Mouse (Mus musculus) heart, embryonic 12.5 days (tissue): ENCODE results near the gene Cdc42ep2. TPM values are rescaled to one million over a fixed set of nuclear protein-coding genes. Genes with fewer than 3 reads are reported as not detected.

Experiments
- ATAC-seq: fragments of 200-750 bp; cut with Nextera tagmentation; 2 replicates; pipeline ENCODE4 v1.8.0; 2017; ENCODE audit warnings: moderate TSS enrichment, moderate library complexity; ENCODE audit not compliant: insufficient number of reproducible peaks, low FRiP score
- H3K27ac ChIP-seq: fragments of 300-500 bp; sonication (generic); 2 replicates; pipeline ENCODE4 v1.5.1; 2016; ENCODE audit warnings: mild to moderate bottlenecking, moderate library complexity; ENCODE audit not compliant: poor library complexity, severe bottlenecking
- H3K27me3 ChIP-seq: fragments of 300-500 bp; sonication (generic); replicated peaks from 2 replicates; pipeline ENCODE4 v1.6.1; 2016; ENCODE audit warnings: mild to moderate bottlenecking, moderate library complexity
- H3K36me3 ChIP-seq: fragments of 300-500 bp; sonication (generic); 2 replicates; pipeline ENCODE4 v1.6.1; 2016; ENCODE audit warnings: mild to moderate bottlenecking, moderate library complexity
- H3K4me1 ChIP-seq: fragments of 300-500 bp; sonication (generic); replicated peaks from 2 replicates; pipeline ENCODE4 v1.6.1; 2016; ENCODE audit warnings: mild to moderate bottlenecking
- H3K4me2 ChIP-seq: fragments of 300-500 bp; sonication (generic); 2 replicates; pipeline ENCODE4 v1.6.1; 2016; ENCODE audit warnings: mild to moderate bottlenecking, moderate library complexity
- H3K4me3 ChIP-seq: fragments of 300-500 bp; sonication (generic); 2 replicates; pipeline ENCODE4 v1.5.1; 2016; ENCODE audit warnings: mild to moderate bottlenecking
- H3K9ac ChIP-seq: fragments of 300-500 bp; sonication (generic); 2 replicates; pipeline ENCODE4 v1.6.1; 2016; ENCODE audit warnings: mild to moderate bottlenecking, moderate library complexity
- H3K9me3 ChIP-seq: fragments of 300-500 bp; sonication (generic); replicated peaks from 2 replicates; pipeline ENCODE4 v1.6.1; 2016; ENCODE audit warnings: mild to moderate bottlenecking, moderate library complexity
- WGBS: fragments of 180-500 bp; shearing (Covaris S2); methylation state at CpG from one replicate; pipeline ENCODE4 v1.1.7; 2016; 5-methylcytosine and 5-hydroxymethylcytosine counted together
- polyA plus RNA-seq: library from polyadenylated mRNA; unstranded; fragments of >200 nt; fragmentation: Nextera tagmentation; extraction: Ambion mirVana; gene quantifications from 2 replicates; pipeline ENCODE4 v1.2.1, GENCODE M21; 2016

The Cdc42ep2 gene
- polyA plus RNA-seq, 1 experiment from 2014 or later: 7.3 TPM

DNA sequence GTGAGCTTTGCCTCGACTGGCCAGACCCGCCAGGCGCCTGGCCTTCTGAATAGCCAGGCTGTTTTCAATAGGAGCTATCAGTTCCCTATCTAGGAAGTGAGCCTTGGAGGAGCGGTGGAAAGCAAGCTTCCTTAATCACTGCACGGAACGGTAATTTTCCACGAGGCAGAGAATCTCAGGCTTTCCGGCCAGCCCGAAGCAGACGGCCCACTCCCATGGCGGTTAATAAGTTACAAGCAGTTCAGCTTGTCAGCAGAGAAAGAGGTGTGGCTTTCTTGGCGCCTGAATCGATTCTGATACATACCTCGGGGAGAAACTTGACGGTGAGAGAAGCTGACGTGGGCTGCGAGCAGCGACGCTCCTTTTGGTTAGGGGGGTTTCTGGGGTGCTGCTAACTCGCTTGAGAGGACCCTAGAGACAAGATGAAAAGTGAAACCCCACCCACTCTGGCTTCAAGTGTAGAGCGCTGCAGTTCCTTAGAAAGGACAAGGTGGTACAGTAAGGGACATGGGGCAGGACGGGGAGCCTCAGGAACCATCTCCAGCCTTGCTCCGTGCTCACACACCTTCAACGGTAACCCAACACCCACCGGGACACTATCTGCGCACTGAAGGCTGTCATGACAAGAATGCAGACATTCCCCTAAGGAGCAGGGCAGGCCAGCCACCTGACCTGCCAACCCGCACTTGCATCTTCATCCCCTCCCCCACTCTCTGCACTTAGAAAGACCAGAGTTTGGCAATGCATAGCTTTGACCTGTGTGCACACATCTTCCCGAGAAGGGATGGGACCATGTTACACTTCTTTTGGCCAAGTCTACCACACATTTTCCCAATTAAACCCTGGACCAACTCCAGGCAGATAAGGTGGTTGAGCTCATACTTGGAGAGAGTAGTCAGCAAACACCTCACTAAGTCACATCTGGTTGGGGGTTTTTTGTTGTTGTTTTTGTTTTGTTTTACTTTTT, 31.4 kb upstream of the Cdc42ep2 start:
- no peak overlapping the region for H3K9ac ChIP-seq
- 52% methylated on average over 28 of the region's 28 CpGs for WGBS
- H3K36me3 ChIP-seq: peaks cover 45% of the 10 kb centered on the region
- H3K4me2 ChIP-seq: peak overlapping the region; percentile 48
- H3K27me3 ChIP-seq: no peaks in the 10 kb centered on the region
- H3K27ac ChIP-seq: peak overlapping the region; percentile 78
- peaks cover 52% of the 10 kb centered on the region for H3K4me1 ChIP-seq
- peak; percentile 51 for ATAC-seq
- H3K4me3 ChIP-seq: peak overlapping the region; percentile 3; the same call in 1 of the 2 replicates
- no peaks in the 10 kb centered on the region for H3K9me3 ChIP-seq

DNA sequence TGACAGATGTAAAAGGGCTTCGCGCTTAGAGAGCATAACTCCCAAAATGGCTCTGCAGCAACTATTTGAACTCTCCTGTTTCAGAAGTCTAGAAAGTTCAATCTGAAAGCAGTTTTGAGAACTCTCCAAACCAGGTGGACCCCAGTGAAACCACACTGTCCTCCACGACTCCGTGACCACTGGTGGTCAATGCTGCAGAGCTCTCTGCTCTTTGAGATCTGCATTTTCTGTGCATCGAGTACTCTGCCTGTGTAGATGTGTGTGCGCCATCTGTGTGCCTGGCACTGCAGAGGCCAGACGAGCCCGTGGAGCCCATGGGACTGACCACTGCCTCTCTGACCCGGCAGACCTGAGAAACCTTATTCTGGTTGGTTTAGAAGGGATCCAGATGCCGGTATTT, 30.3 kb upstream of the Cdc42ep2 start:
- ATAC-seq: no peak
- H3K4me3 ChIP-seq: no peak overlapping the region
- 0 out of 2 replicates have a peak overlapping the region, but pooled peaks have one; percentile 11 for H3K27ac ChIP-seq
- peaks cover 47% of the 10 kb centered on the region for H3K36me3 ChIP-seq
- peaks cover 59% of the 10 kb centered on the region for H3K4me1 ChIP-seq
- no peaks in the 10 kb centered on the region for H3K27me3 ChIP-seq
- 90% methylated on average over 10 of the region's 10 CpGs for WGBS
- 0 out of 2 replicates have a peak overlapping the region, but pooled peaks have one; percentile 33 for H3K9ac ChIP-seq
- H3K9me3 ChIP-seq: no peaks in the 10 kb centered on the region
- no peak overlapping the region for H3K4me2 ChIP-seq

DNA sequence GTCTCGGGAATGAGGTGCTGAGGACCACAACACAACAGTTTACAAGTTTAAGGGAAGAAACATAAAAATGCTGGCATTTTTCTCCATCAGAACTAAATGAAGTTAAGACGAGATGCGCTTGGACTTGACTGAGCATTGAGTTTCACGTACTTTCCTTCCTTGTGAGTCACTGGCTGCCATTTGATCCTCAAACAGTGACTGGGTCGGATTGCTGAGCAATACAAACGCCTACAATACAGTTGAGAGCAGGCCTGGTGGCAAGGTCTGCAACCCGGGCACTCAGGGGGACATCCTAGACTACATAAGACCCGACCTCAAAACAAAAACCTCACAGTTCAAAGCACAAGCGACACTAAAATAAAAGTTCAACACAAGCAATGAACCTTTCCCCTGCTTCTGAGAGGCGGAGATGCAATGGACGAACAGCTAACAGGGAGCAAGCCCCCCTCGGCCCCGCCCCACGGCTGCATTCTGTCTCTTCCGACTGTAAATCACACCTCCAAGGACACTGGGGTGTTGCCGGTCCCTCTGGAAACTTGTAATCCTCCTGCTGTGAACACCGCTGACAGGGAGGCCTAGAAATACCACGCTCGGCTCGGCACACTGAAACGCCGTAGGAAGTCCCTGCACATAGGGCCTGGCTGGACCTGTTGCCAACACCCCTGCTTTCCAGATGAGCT, 29.6 kb upstream of the Cdc42ep2 start:
- ATAC-seq: no peak
- Histone ChIP-seq H3K9me3 (no peaks in the 10 kb centered on the region), H3K9ac (no peak overlapping the region), H3K4me1 (peaks cover 59% of the 10 kb centered on the region), H3K4me3 (no peak overlapping the region), H3K27me3 (no peaks in the 10 kb centered on the region), H3K36me3 (peaks cover 46% of the 10 kb centered on the region), H3K4me2 (no peak overlapping the region), H3K27ac (no peak overlapping the region)
- 77% methylated on average over 22 of the region's 22 CpGs for WGBS

DNA sequence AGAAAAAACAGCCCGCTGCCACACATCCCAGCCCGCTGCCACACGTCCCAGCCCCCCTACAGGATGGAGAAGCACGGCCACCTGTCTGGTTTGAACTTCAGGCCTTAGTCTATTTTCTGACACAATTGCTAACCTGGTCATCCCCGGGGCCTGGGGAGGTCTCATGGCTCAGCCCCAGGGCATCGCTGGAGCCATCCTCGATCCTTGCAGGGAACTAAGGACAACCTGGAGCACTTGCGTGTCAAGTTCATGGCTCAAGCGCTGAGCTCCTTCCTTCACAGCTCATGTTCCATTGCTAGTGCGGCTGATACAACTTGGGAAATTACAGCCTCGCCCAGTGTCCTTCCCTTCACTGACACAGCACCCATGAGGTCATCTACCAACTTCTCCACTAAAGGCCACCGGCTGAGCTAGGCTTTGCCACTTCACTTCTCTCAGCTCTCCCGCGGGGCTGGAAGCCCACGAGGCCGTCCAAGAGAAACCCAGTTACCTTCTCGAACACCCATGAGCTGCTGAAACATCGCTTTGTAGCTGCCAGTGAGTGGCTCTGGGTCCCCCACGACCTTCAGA, 28.7 kb upstream of the Cdc42ep2 start:
- no peaks in the 10 kb centered on the region for H3K9me3 ChIP-seq
- H3K27me3 ChIP-seq: no peaks in the 10 kb centered on the region
- ATAC-seq: no peak
- H3K9ac ChIP-seq: no peak overlapping the region
- H3K4me2 ChIP-seq: 0 out of 2 replicates have a peak overlapping the region, but pooled peaks have one; percentile 38
- H3K27ac ChIP-seq: peak overlapping the region; percentile 93
- H3K36me3 ChIP-seq: peaks cover 41% of the 10 kb centered on the region
- H3K4me3 ChIP-seq: no peak overlapping the region
- peaks cover 59% of the 10 kb centered on the region for H3K4me1 ChIP-seq
- 73% methylated on average over 19 of the region's 19 CpGs for WGBS

DNA sequence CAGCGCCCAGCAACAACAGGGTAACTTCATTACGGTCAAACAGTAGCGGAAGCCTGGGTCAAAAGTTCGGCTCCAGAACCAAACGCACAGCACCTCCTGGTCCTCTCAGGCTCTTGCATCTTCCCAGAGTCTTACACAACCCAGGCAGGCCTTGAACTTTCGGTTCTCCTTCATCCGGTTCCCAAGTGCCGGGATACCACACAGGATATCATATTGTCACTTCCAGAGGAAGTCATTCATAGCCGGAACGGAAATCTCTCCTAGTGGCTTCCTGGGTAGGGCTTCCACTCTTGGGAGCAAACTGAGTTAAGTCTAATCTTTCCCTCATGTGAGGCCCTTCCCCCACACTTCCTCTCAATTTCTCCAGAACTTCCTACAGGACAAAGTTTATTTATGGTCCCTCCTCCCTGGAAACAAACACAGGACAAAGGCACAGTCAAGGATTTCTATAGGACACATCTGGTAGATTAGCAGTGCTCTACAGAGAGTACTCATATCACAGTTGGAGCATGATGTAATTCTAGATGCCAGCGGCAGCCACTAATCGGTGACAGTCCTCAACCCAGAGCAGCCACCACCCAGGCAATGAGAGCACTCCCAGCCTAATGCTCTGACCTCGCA, 27.6 kb upstream of the Cdc42ep2 start:
- peaks cover 43% of the 10 kb centered on the region for H3K36me3 ChIP-seq
- 44% methylated on average over 13 of the region's 13 CpGs for WGBS

DNA sequence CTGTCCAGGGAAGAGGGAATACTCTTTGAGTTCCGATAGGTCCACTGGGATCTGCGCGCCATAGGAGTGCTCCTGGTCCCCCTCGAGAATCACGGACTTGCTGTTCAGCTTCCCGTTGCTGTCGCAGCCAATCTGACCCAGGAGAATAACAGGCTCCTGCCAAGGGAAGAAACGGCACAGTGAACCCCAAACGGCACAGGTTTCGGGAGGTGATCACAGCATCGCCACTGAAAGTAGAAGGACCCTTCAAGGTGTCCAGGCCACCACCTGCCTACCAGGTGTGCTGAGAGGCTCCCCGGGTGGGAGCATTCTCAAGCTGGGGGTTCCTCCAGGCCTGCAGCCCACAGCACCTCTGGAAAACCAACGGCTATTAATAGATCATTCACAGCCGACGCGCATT, 27.0 kb upstream of the Cdc42ep2 start:
- H3K4me2 ChIP-seq: peak overlapping the region; percentile 38

More for the DNA sequence above, 27.6 kb upstream of the Cdc42ep2 start:
- peak overlapping the region; percentile 38 for H3K4me2 ChIP-seq
- H3K27me3 ChIP-seq: no peaks in the 10 kb centered on the region
- H3K9ac ChIP-seq: 0 out of 2 replicates have a peak overlapping the region, but pooled peaks have one; percentile 11
- ATAC-seq: peak; percentile 64; the same call in 1 of the 2 replicates
- 0 out of 2 replicates have a peak overlapping the region, but pooled peaks have one; percentile 2 for H3K4me3 ChIP-seq
- peak overlapping the region; percentile 93 for H3K27ac ChIP-seq
- H3K4me1 ChIP-seq: peaks cover 59% of the 10 kb centered on the region
- no peaks in the 10 kb centered on the region for H3K9me3 ChIP-seq

DNA sequence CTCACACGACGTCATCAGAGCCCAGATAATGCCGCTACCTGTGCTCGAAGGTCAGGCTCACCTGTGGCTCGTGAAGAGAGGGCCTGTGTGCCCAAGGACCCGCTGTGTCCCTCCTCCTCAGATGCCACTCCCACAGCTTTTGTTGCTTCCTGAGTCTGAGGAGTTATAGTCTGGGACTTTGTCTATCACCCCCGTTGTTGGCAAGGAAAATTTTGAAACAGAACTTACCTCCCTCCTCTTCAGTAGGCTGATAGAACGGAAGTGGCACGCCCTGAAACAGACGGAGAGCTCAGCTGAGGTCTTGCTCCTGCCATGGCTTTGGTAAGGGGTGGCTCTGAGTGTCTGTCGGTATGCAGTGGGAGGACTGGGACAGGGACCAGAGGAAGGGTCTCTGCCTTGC, 25.6 kb upstream of the Cdc42ep2 start:
- WGBS: 91% methylated on average over 11 of the region's 11 CpGs
- Histone ChIP-seq H3K4me1 (peaks cover 65% of the 10 kb centered on the region), H3K9ac (no peak overlapping the region), H3K27ac (no peak overlapping the region), H3K4me2 (no peak overlapping the region), H3K36me3 (peaks cover 45% of the 10 kb centered on the region), H3K27me3 (no peaks in the 10 kb centered on the region), H3K9me3 (no peaks in the 10 kb centered on the region), H3K4me3 (no peak overlapping the region)
- no peak for ATAC-seq

More for the DNA sequence above, 27.0 kb upstream of the Cdc42ep2 start:
- Histone ChIP-seq H3K9me3 (no peaks in the 10 kb centered on the region), H3K27me3 (no peaks in the 10 kb centered on the region), H3K4me3 (no peak overlapping the region), H3K9ac (no peak overlapping the region), H3K4me1 (peaks cover 62% of the 10 kb centered on the region), H3K27ac (peak overlapping the region; percentile 93), H3K36me3 (peaks cover 48% of the 10 kb centered on the region)
- 71% methylated on average over 16 of the region's 16 CpGs for WGBS
- no peak for ATAC-seq

DNA sequence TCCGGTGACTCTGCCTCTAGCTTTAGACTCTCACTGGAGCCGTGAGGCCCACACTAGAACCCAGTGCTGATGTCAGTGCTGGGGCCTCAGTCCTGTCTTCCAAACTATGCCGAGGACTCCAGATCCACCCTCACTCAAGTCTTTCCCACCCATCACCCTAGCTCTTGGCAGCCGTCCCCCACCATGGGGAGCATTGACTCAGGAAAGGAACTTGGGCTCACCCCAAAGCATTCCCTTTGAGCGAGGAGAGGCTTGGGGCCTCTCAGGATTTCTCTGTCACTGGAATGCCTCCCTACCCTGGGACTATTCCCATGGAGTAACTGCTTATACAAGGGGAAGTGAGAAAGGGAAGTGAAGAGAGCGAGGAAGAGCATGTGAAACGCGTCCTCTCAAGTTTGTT, 21.3 kb upstream of the Cdc42ep2 start:
- WGBS: 54% methylated on average over 8 of the region's 8 CpGs
- Histone ChIP-seq H3K4me3 (no peak overlapping the region), H3K36me3 (peaks cover 53% of the 10 kb centered on the region), H3K4me2 (peak overlapping the region; percentile 24; the same call in 1 of the 2 replicates), H3K27ac (peak overlapping the region; percentile 83), H3K4me1 (peaks cover 50% of the 10 kb centered on the region), H3K9ac (0 out of 2 replicates have a peak overlapping the region, but pooled peaks have one; percentile 32), H3K27me3 (no peaks in the 10 kb centered on the region), H3K9me3 (no peaks in the 10 kb centered on the region)
- no peak for ATAC-seq

DNA sequence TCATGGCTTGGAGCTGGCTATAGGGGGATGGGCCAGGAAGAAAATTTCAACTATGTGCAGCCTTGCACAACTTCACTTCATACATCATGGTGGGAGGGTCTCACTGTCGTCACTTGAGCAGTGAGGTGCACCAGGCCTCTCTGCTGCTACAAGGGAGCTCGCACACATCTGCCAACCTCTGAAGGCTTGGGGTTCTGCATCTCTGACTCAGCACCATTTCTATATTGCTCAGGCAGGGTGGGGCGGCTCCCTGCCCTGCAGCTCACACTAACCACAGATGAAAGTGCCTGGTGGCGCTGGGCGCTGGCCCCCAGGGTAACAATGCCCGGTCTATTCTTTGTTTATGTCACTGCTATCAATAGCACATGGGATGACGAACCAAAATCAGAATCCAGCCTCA, 20.4 kb upstream of the Cdc42ep2 start:
- Histone ChIP-seq H3K4me3 (no peak overlapping the region), H3K27me3 (no peaks in the 10 kb centered on the region), H3K4me1 (peaks cover 49% of the 10 kb centered on the region), H3K9ac (no peak overlapping the region), H3K4me2 (peak overlapping the region; percentile 24), H3K9me3 (no peaks in the 10 kb centered on the region), H3K27ac (peak overlapping the region; percentile 83), H3K36me3 (peaks cover 51% of the 10 kb centered on the region)
- ATAC-seq: peak; percentile 76
- 30% methylated on average over 7 of the region's 7 CpGs for WGBS

DNA sequence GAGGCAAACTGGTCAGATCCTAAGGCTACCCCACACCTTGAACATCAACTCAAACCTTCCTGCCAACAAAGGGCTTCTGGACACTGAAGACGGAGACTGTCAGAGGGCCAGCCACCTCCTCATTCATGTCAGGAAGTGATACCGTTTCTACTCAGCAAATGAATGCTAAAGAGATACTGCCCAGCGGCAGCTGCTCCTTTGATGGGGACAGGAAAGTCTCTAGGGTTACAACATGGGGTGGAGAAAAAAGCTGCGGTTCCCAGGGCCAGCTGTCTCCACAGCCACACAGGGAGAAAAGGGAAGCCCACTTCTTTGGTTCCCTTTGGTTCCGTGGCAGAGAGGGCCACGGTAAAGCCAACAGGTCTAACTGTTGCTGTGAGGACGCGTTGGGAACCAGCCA, 19.5 kb upstream of the Cdc42ep2 start:
- ATAC-seq: no peak
- WGBS: 48% methylated on average over 8 of the region's 8 CpGs
- no peaks in the 10 kb centered on the region for H3K9me3 ChIP-seq
- peaks cover 54% of the 10 kb centered on the region for H3K4me1 ChIP-seq
- no peak overlapping the region for H3K4me2 ChIP-seq
- H3K27ac ChIP-seq: peak overlapping the region; percentile 19
- no peak overlapping the region for H3K4me3 ChIP-seq
- no peaks in the 10 kb centered on the region for H3K27me3 ChIP-seq
- H3K36me3 ChIP-seq: peaks cover 45% of the 10 kb centered on the region
- H3K9ac ChIP-seq: 0 out of 2 replicates have a peak overlapping the region, but pooled peaks have one; percentile 23
